Mouse (Mus musculus) midbrain, embryonic 16.5 days (tissue): ENCODE results near the gene Ccdc61. TPM values are rescaled to one million over a fixed set of nuclear protein-coding genes. Genes with fewer than 3 reads are reported as not detected.
A peak's percentile ranks its signal among the peaks of the same experiment; 100 is the strongest.
"Not testable (repeated sequence)": the region's sequence is repeated elsewhere in the genome, so short reads cannot be mapped to it uniquely, and the experiment has no call there.

Experiments used
- ATAC-seq: fragments of 200-750 bp; cut with Nextera tagmentation; 2 replicates; pipeline ENCODE4 v1.8.0; 2017; ENCODE audit warnings: moderate TSS enrichment
- H3K27ac ChIP-seq: fragments of 300-500 bp; sonication (generic); 2 replicates; pipeline ENCODE4 v1.5.1; 2014; ENCODE audit warnings: mild to moderate bottlenecking, low read length, mixed read lengths
- H3K27me3 ChIP-seq: fragments of 300-500 bp; sonication (generic); 2 replicates; pipeline ENCODE4 v1.6.1; 2014; ENCODE audit warnings: low read depth, low read length, mixed read lengths; ENCODE audit not compliant: control insufficient read depth, insufficient read depth
- H3K36me3 ChIP-seq: fragments of 300-500 bp; sonication (generic); 2 replicates; pipeline ENCODE4 v1.6.1; 2014; ENCODE audit warnings: mild to moderate bottlenecking, low read length, moderate library complexity, mixed read lengths; ENCODE audit not compliant: control insufficient read depth, insufficient read depth
- H3K4me1 ChIP-seq: fragments of 300-500 bp; sonication (generic); 2 replicates; pipeline ENCODE4 v1.6.1; 2014; ENCODE audit warnings: mild to moderate bottlenecking, low read length, mixed read lengths; ENCODE audit not compliant: control insufficient read depth, insufficient read depth
- H3K4me2 ChIP-seq: fragments of 300-500 bp; sonication (generic); 2 replicates; pipeline ENCODE4 v1.6.1; 2014; ENCODE audit warnings: mild to moderate bottlenecking, low read length, mixed read lengths
- H3K4me3 ChIP-seq: fragments of 300-500 bp; sonication (generic); 2 replicates; pipeline ENCODE4 v1.5.1; 2014; ENCODE audit warnings: low read depth, mild to moderate bottlenecking, low read length, moderate library complexity, mixed read lengths
- H3K9ac ChIP-seq: fragments of 300-500 bp; sonication (generic); 2 replicates; pipeline ENCODE4 v1.6.1; 2014; ENCODE audit warnings: low read depth, low read length, mixed read lengths
- H3K9me3 ChIP-seq: fragments of 300-500 bp; sonication (generic); replicated peaks from 2 replicates; pipeline ENCODE4 v1.6.1; 2014; ENCODE audit warnings: mild to moderate bottlenecking, low read length, mixed read lengths; ENCODE audit not compliant: control insufficient read depth, poor library complexity, severe bottlenecking
- WGBS: fragments of 180-500 bp; shearing (Covaris S2); extraction: QIAGEN DNeasy Blood & Tissue Kit; methylation state at CpG from one replicate; pipeline ENCODE4 v1.1.7; 2014; 5-methylcytosine and 5-hydroxymethylcytosine counted together
- polyA plus RNA-seq: library from polyadenylated mRNA; unstranded; fragments of >200 nt; fragmentation: Nextera tagmentation; extraction: Ambion mirVana; gene quantifications from 2 replicates; pipeline ENCODE4 v1.2.1, GENCODE M21; 2015

The Ccdc61 gene
- polyA plus RNA-seq, 1 experiment from 2014 or later, result 31.2 TPM

- 82% methylated on average over 7 of the region's 7 CpGs for WGBS
- H3K4me1 ChIP-seq, result no peaks in the 10 kb centered on the region
Observed at GRCm38 (mm10) chr7:18878691-18879090, 31.5 kb downstream of the Ccdc61 start.

GRCm38 (mm10) chr7:18875372-18875771, 34.8 kb downstream of the Ccdc61 start:
- H3K36me3 ChIP-seq, result no peaks in the 10 kb centered on the region
- no peak overlapping the region for H3K9ac ChIP-seq
- H3K4me2 ChIP-seq, result no peak overlapping the region
- no peak overlapping the region for H3K27ac ChIP-seq
- H3K4me1 ChIP-seq, result peaks cover 6% of the 10 kb centered on the region
- no peaks in the 10 kb centered on the region for H3K9me3 ChIP-seq
- H3K4me3 ChIP-seq, result no peak overlapping the region
- WGBS, result 93% methylated on average over 5 of the region's 5 CpGs
- ATAC-seq, result no peak
- H3K27me3 ChIP-seq, result no peaks in the 10 kb centered on the region

More at GRCm38 (mm10) chr7:18878691-18879090, 31.5 kb downstream of the Ccdc61 start:
- Histone ChIP-seq H3K9ac (no peak overlapping the region), H3K27ac (no peak overlapping the region), H3K27me3 (no peaks in the 10 kb centered on the region), H3K36me3 (no peaks in the 10 kb centered on the region), H3K4me3 (no peak overlapping the region), H3K4me2 (no peak overlapping the region), H3K9me3 (no peaks in the 10 kb centered on the region)
- no peak for ATAC-seq

GRCm38 (mm10) chr7:18873253-18873652, 37.0 kb downstream of the Ccdc61 start:
- Histone ChIP-seq H3K4me3 (peak overlapping the region; percentile 44), H3K27me3 (no peaks in the 10 kb centered on the region), H3K9ac (peak overlapping the region; percentile 62), H3K36me3 (no peaks in the 10 kb centered on the region), H3K4me1 (peaks cover 6% of the 10 kb centered on the region), H3K4me2 (peak overlapping the region; percentile 92), H3K27ac (no peak overlapping the region), H3K9me3 (no peaks in the 10 kb centered on the region; the same call in 1 of the 2 replicates)
- ATAC-seq, result peak; percentile 79
- 0% methylated on average over 10 of the region's 10 CpGs for WGBS

- ATAC-seq, result peak; percentile 71
- no peaks in the 10 kb centered on the region for H3K27me3 ChIP-seq
- H3K9me3 ChIP-seq, result peaks cover 2% of the 10 kb centered on the region; the same call in 1 of the 2 replicates
- H3K4me1 ChIP-seq, result peaks cover 6% of the 10 kb centered on the region
- H3K9ac ChIP-seq, result peak overlapping the region; percentile 62
- no peak overlapping the region for H3K27ac ChIP-seq
- H3K36me3 ChIP-seq, result no peaks in the 10 kb centered on the region
- peak overlapping the region; percentile 92 for H3K4me2 ChIP-seq
- WGBS, result under 1% methylated on average over 7 of the region's 7 CpGs
- peak overlapping the region; percentile 44 for H3K4me3 ChIP-seq
Observed at GRCm38 (mm10) chr7:18872816-18873215, 37.4 kb downstream of the Ccdc61 start.

DNA sequence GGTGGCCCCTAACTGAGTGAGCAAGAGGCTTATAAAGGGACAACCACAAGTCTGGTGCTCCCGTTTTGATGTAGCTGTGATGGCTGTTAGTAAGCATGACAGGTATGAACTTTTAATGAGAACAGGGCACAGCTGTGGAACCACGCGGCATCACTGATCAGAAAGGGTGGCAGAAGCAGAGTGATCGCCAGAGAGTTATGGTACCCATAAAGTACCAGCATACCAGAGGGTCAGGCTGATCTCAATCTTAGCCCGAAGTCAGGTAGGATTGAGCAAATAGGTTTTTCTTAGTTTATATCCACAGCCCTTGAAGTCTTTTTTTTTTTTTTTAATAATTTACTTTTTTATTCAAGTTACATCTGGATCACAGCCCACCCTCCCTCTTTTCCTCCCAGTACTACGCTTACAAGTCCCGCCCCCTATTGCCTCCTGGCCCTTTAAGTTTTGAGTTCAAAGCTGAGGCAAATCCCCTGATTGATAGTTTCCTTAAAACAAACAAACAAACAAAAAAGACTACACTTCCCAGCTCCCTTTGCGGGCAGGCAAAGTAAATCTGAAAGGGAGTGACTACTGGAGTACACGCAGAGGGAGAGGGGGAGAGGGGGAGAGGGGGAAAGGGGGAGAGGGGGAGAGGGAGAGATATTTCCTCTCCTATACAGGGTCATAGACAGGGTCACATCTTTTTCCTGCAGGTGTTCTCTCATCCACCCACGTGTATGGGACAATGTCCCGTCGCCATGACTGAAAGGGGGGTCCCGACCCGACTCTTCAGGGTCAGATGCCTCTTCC, 38.0 kb downstream of the Ccdc61 start:
- ATAC-seq, result peak; percentile 75
- 31% methylated on average over 13 of the region's 14 CpGs for WGBS
- H3K27me3 ChIP-seq, result no peaks in the 10 kb centered on the region
- peak overlapping the region; percentile 62 for H3K9ac ChIP-seq
- H3K4me1 ChIP-seq, result peaks cover 6% of the 10 kb centered on the region
- H3K4me3 ChIP-seq, result peak overlapping the region; percentile 44
- H3K4me2 ChIP-seq, result peak overlapping the region; percentile 92
- H3K36me3 ChIP-seq, result no peaks in the 10 kb centered on the region
- peaks cover 2% of the 10 kb centered on the region; the same call in 1 of the 2 replicates for H3K9me3 ChIP-seq
- H3K27ac ChIP-seq, result no peak overlapping the region

DNA sequence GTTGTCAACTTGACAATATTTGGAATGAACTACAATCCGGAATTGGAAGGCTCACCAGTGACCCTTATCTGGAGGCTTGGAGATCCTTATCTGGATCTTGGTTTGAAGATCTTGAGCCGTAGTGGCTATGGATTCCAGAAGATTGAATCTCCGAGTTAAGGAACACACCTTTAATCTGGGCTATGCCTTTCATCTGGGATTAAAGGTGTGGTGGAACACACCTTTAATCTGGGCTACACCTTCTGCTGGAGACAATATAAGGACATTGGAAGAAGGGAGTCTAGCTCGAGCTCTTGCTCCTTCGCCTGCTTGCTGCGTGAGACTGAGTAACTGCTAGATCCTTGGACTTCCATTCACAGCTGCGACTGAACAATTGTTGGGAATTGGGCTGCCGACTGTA, 39.2 kb downstream of the Ccdc61 start, which contains the start of gene Pglyrp1:
TSS of gene Pglyrp1 (plus strand) at position 301 of the 400 bp plus-strand sequence.
- not testable (repeated sequence) for H3K4me2 ChIP-seq, H3K36me3 ChIP-seq, H3K4me1 ChIP-seq, H3K4me3 ChIP-seq, H3K27ac ChIP-seq, H3K27me3 ChIP-seq, H3K9ac ChIP-seq, H3K9me3 ChIP-seq, ATAC-seq
- no CpG with 5 or more reads among the region's 8 CpGs for WGBS

DNA sequence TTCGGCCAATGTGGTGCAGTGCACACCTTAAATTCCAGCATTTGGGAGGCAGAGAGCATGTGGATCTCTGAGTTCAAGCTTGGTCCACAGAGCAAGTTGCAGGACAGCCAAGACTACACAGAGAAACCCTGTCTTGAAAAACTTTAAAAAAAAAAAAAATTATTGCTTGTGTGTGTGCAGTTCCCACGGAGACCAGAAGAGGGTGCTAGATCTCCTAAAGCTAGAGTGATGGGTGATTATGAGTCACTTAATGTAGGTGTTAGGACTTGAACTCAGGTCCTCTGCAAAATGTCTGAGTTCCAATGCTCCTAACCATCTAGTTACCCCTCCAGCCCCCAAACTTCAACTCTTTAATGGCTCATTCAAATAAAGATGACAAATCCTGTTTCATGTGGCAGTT, 41.7 kb downstream of the Ccdc61 start:
- Histone ChIP-seq H3K4me2 (no peak overlapping the region), H3K4me1 (peaks cover 6% of the 10 kb centered on the region), H3K36me3 (no peaks in the 10 kb centered on the region), H3K27me3 (no peaks in the 10 kb centered on the region), H3K9ac (no peak overlapping the region), H3K4me3 (no peak overlapping the region), H3K27ac (no peak overlapping the region), H3K9me3 (peaks cover 2% of the 10 kb centered on the region; the same call in 1 of the 2 replicates)
- 76% methylated on average over 2 of the region's 2 CpGs for WGBS
- no peak for ATAC-seq

- no peak for ATAC-seq
- Histone ChIP-seq H3K4me2 (no peak overlapping the region), H3K9me3 (0 out of 2 replicates have a peak, but pooled peaks cover 4% of the 10 kb centered on the region), H3K4me3 (no peak overlapping the region), H3K9ac (no peak overlapping the region), H3K4me1 (no peaks in the 10 kb centered on the region), H3K27me3 (no peaks in the 10 kb centered on the region), H3K27ac (no peak overlapping the region), H3K36me3 (no peaks in the 10 kb centered on the region)
- WGBS, result 86% methylated on average over 6 of the region's 6 CpGs
Observed at GRCm38 (mm10) chr7:18862801-18863200, 47.4 kb downstream of the Ccdc61 start.

- Histone ChIP-seq H3K9ac (no peak overlapping the region), H3K4me2 (no peak overlapping the region), H3K36me3 (no peaks in the 10 kb centered on the region), H3K27ac (no peak overlapping the region), H3K9me3 (0 out of 2 replicates have a peak, but pooled peaks cover 4% of the 10 kb centered on the region), H3K4me1 (no peaks in the 10 kb centered on the region), H3K27me3 (no peaks in the 10 kb centered on the region), H3K4me3 (no peak overlapping the region)
- 76% methylated on average over 5 of the region's 5 CpGs for WGBS
- ATAC-seq, result no peak
Observed at GRCm38 (mm10) chr7:18858310-18858916, 51.8 kb downstream of the Ccdc61 start.
